Mouse (Mus musculus) spleen, postnatal 0 days (tissue): ENCODE measurements around the gene Serpinb1b. TPM values are rescaled to one million over a fixed set of nuclear protein-coding genes. Genes with fewer than 3 reads are reported as not detected.

Experiments used
- polyA plus RNA-seq: library from polyadenylated mRNA; unstranded; fragments of >200 nt; fragmentation: Nextera tagmentation; extraction: Ambion mirVana; gene quantifications from 2 replicates; pipeline ENCODE4 v1.2.1, GENCODE M21; 2015

Serpinb1b gene
- 0.07 and 0.30 TPM in 2 replicates for polyA plus RNA-seq

GRCm38 (mm10) chr13:33078056-33078705, at the start of gene Serpinb1b:
Gene Serpinb1b, plus strand, starts transcription at chr13:33078575.

Other genes starting within 250 kb of the Serpinb1b start
- gene Serpinb1a, start 227.4 kb upstream of the Serpinb1b start, polyA plus RNA-seq = 88.8 and 133 TPM in 2 replicates
- not detected in 2 replicates for gene Serpinb1c, start 180.4 kb upstream of the Serpinb1b start, polyA plus RNA-seq
- 24.6 and 25.5 TPM in 2 replicates for gene Serpinb6b, start 113.4 kb upstream of the Serpinb1b start, polyA plus RNA-seq
- 8.9 and 10.0 TPM in 2 replicates for gene Serpinb9, start 75.3 kb upstream of the Serpinb1b start, polyA plus RNA-seq
- gene Serpinb9b, start 51.2 kb upstream of the Serpinb1b start, polyA plus RNA-seq = 0.08 and 0.15 TPM in 2 replicates
- not detected in 2 replicates for gene Serpinb9c, start 81.2 kb downstream of the Serpinb1b start, polyA plus RNA-seq
- not detected in 2 replicates for gene Serpinb9d, start 114.4 kb downstream of the Serpinb1b start, polyA plus RNA-seq
- not detected in 2 replicates for gene Serpinb9e, start 171.0 kb downstream of the Serpinb1b start, polyA plus RNA-seq
- not detected in 2 replicates for gene Serpinb9f, start 245.5 kb downstream of the Serpinb1b start, polyA plus RNA-seq